Mouse (Mus musculus): ENCODE results near the gene Bbc3.

DNA sequence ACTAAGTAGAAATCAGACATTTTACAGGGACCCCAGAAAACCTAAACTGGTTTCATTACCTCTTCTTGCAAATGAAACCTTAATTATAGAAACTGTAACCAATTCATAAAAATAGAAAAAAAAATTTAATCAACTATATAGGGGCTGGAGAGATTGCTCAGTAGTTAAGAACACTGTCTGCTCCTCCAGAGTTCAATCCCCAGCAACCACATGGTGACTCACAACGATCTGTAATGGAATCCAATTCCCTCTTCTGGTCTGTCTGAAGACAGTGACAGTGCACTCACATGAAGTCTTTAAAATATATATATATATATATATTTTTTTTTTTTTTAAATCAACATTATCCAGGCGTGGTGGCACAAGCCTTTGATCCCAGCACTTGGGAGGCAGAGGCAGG is 21.2 kb upstream of the Bbc3 start:
- TF ChIP-seq CTCF (IDR thresholded peaks at IDR 0.05; ENCODE audit: control insufficient read depth, insufficient read depth, low read length) (no peak), POLR2A (IDR thresholded peaks at IDR 0.05; ENCODE audit: borderline replicate concordance, control insufficient read depth, low read depth, low read length) (no peak)
